Mouse (Mus musculus) forelimb bud, embryonic 11.5 days (tissue): ENCODE data around the gene Eppin.
"Not testable (repeated sequence)": the region's sequence is repeated elsewhere in the genome, so short reads cannot be mapped to it uniquely, and the experiment has no call there.

Source experiments
- DNase-seq: peaks from one replicate; pipeline ENCODE4 v3.0.0-alpha.2; 2012; ENCODE audit warnings: low read depth, low spot score

Gene Eppin

GRCm38 (mm10) chr2:164593494-164593893 is at the start of gene Eppin:
Gene Eppin, minus strand, starts transcription at chr2:164593594.
- DNase-seq = no peak

GRCm38 (mm10) chr2:164641881-164642673 is 48.7 kb upstream of the Eppin start:
- no peak for DNase-seq

GRCm38 (mm10) chr2:164641129-164641528 is 47.7 kb upstream of the Eppin start:
- DNase-seq = no peak

- no peak for DNase-seq
Observed at GRCm38 (mm10) chr2:164638696-164639095, 45.3 kb upstream of the Eppin start, which contains the start of gene Wfdc16. Gene Wfdc16, minus strand, starts transcription at chr2:164638796.

- no peak for DNase-seq
Observed at GRCm38 (mm10) chr2:164635266-164635665, 41.9 kb upstream of the Eppin start.

GRCm38 (mm10) chr2:164621775-164622174 is 28.4 kb upstream of the Eppin start:
- DNase-seq = no peak

GRCm38 (mm10) chr2:164619050-164619449 is 25.7 kb upstream of the Eppin start:
- no peak for DNase-seq

GRCm38 (mm10) chr2:164615386-164615785 is 22.0 kb upstream of the Eppin start:
- DNase-seq = no peak

- DNase-seq = not testable (repeated sequence)
Observed at GRCm38 (mm10) chr2:164613471-164613870, 20.1 kb upstream of the Eppin start, which contains the start of the genes Wfdc6b and Wfdc8. Gene Wfdc6b, plus strand, starts transcription at chr2:164613522. Gene Wfdc8, minus strand, starts transcription at chr2:164613626.

GRCm38 (mm10) chr2:164608781-164609180 is 15.4 kb upstream of the Eppin start:
- DNase-seq = no peak

- no peak for DNase-seq
Observed at GRCm38 (mm10) chr2:164604411-164604810, 11.0 kb upstream of the Eppin start.

- DNase-seq = no peak
Observed at GRCm38 (mm10) chr2:164603482-164603881, 10.1 kb upstream of the Eppin start.

- DNase-seq = no peak
Observed at GRCm38 (mm10) chr2:164600179-164600578, 6.8 kb upstream of the Eppin start.

- DNase-seq = peak; percentile 78
Observed at GRCm38 (mm10) chr2:164592014-164592413, 1.4 kb downstream of the Eppin start.

- not testable (repeated sequence) for DNase-seq
Observed at GRCm38 (mm10) chr2:164585025-164585725, 8.2 kb downstream of the Eppin start, which contains the start of gene Wfdc6a. Gene Wfdc6a, minus strand, starts transcription at chr2:164585447.

GRCm38 (mm10) chr2:164573359-164573758 is 20.0 kb downstream of the Eppin start, which contains the start of gene Spint3:
Gene Spint3, minus strand, starts transcription at chr2:164573459.
- DNase-seq = not testable (repeated sequence)

GRCm38 (mm10) chr2:164567460-164567859 is 25.9 kb downstream of the Eppin start:
- DNase-seq = no peak

GRCm38 (mm10) chr2:164566997-164567396 is 26.4 kb downstream of the Eppin start:
- DNase-seq = no peak

GRCm38 (mm10) chr2:164564346-164564745 is 29.0 kb downstream of the Eppin start:
- no peak for DNase-seq

- DNase-seq = peak; percentile 69
Observed at GRCm38 (mm10) chr2:164563339-164564038, 29.9 kb downstream of the Eppin start.

GRCm38 (mm10) chr2:164562391-164563188 is 30.8 kb downstream of the Eppin start, which contains the start of gene Wfdc2:
Gene Wfdc2, plus strand, starts transcription at chr2:164562413.
- DNase-seq = peak; percentile 16
